Mouse (Mus musculus) hematopoietic stem cell, adult 5-6 weeks (primary cell): ENCODE measurements around the gene Ddx52. TPM values are rescaled to one million over a fixed set of nuclear protein-coding genes. Genes with fewer than 3 reads are reported as not detected.
A peak's percentile ranks its signal among the peaks of the same experiment; 100 is the strongest.

Experiments used
- ATAC-seq, 2 experiments: fragments of 125-278 bp in 1 of 2; replicated peaks in 1 of 2; 2 replicates each; pipeline ENCODE4 v1.8.0; 2016 to 2017; ENCODE audit warnings: inconsistent platforms in 2 of 2, mild to moderate bottlenecking in 2 of 2, moderate number of reproducible peaks in 2 of 2, low read depth in 1 of 2, moderate TSS enrichment in 1 of 2; ENCODE audit not compliant: low FRiP score in 2 of 2, poor library complexity in 2 of 2, severe bottlenecking in 2 of 2, insufficient read depth in 1 of 2, low TSS enrichment in 1 of 2
- total RNA-seq: library from RNA; stranded (forward); fragments of 172-1452, 232-1000 nt; gene quantifications from 2 replicates; pipeline ENCODE4 v1.2.3, GENCODE M21; 2017

Gene Ddx52
- total RNA-seq, 1 experiment from 2014 or later: 90.3 TPM

- peak; percentile 88 to 93 for ATAC-seq
These were observed 22.4 kb downstream of the Ddx52 start, which contains the start of gene Synrg for GRCm38 (mm10) chr11:83963991-83964921. Gene Synrg, plus strand, starts transcription at chr11:83964428.

DNA sequence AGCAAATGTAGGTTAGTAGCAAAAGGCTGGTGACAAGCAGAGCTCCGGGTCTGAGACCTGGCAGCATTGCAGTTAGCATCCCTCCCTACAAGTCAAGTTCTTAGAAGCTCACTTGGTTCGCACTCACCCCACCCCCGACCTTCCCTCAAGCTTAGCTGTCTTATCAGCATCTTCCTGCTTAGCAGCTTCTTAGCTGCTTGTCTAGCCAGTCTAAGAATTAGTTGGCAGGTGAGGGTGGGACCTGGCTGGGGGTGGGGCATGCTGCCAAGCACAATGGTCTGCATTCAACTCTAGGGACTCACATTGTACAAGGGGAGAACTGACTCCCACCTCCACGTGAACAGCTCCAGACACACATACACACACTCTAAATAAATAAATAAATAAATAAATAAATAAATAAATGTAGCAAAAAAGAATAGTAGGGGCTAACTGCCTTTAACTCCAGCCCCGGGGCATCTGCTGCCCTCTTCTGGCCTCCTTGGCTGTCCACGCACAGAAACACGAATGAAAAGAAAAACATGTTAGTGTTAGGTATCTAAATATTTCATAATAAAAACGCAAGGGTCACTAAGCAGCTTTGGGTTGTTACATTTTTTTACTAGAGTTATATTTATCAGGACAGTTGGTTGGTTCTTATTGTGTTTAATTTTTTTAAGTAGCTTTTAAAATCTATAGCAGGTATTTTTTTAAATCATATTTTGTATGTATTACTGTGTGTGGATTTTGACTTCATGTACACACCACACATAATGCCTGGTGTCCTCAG is 25.8 kb downstream of the Ddx52 start:
- no peak for ATAC-seq

- ATAC-seq: no peak
These were observed 26.3 kb downstream of the Ddx52 start for GRCm38 (mm10) chr11:83968205-83968575.

GRCm38 (mm10) chr11:83969040-83969439 is 27.2 kb downstream of the Ddx52 start:
- no peak for ATAC-seq

GRCm38 (mm10) chr11:83974561-83975346 is 32.9 kb downstream of the Ddx52 start:
- no peak for ATAC-seq

DNA sequence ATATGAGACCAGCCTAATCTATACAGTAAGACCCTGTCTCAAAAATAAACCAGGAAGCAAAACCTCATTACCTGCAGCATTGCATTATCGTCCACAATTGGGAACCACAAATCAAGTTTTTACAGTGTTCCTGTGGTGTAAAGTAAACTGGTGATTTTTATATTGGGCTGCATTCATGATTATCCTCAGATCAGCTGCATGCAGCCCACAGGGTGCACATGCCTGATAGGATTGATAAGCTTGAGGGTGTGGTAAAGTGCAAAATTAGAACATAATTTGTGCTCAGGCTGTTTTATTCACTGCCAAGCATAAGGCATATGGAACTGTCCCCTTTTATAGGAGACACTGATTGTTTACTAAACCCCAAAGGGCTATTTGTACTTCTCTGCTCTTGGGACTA is 33.6 kb downstream of the Ddx52 start:
- ATAC-seq: no peak

DNA sequence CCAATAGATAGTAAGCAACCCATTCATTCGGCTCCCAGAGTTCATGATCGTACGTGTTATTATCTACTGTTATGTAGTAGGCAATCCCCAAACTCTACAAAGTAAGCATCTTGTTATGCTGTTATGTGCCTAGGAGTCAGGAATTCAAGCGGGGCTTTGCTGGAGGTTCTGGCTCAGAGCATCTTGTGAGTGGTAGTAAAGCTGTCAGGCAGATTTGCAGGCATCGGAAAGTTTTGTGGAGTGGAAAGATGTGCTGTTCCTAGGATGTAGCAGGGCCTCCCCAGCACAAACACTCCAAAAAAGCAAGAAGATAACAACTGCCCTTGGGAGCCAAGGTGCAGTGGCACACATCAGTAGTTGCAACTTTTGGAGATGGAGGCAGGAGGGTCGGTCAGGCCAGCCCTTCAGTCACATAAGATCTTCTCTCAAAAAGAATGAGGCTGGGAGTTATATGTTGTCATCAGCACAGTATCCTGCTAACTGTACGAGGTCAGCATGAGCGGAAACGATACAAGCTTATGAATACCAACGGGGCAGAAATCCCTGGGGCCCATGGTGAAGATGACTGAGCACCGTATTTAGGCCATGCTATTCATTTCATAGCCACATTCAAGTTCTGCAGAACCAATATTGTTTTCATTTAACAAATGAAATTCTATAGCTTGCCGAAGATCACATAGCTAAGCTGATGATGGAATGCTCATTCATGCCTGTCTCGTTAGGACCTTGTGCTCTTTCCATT is 34.5 kb downstream of the Ddx52 start:
- ATAC-seq: no peak

DNA sequence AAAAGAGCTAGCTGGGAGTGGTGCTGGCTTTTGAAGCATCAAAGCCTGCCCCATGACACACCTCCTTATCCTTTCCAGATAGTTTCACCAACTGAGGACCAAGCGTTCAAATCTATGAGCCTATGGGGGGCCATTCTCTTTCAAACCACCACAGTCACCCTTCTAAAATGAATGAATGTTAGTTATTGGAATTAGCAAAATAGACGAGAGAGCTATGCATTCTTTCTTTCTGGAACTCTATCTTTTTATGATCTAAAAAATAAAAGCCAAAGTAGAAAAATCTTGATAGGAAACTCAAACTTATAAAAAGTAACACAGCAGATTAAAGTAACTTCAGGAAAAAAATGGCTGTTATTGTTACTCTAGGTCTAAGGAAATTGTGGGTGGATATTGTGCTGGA is 35.9 kb downstream of the Ddx52 start:
- no peak for ATAC-seq

DNA sequence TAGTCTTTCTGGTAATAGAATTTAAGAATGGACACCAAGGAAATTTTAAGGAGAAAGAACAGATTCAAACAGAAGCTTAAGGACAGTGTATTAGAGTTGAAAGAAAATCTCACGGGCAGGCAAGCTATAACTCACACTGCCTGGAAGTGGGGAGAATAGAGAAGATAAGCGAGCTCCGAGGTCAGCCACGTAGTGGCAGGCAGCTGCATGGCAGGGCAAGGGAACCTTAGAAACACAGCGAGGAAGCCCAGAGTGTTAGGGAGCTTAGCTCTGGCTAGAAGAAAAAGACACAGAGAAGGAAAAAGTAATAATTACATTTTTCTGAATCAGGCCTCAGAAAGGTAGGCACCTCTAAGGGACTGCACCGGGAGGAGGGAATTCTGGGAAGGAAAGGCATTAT is 38.1 kb downstream of the Ddx52 start:
- ATAC-seq: no peak

- no peak for ATAC-seq
These were observed 39.5 kb downstream of the Ddx52 start for GRCm38 (mm10) chr11:83981338-83981737.

DNA sequence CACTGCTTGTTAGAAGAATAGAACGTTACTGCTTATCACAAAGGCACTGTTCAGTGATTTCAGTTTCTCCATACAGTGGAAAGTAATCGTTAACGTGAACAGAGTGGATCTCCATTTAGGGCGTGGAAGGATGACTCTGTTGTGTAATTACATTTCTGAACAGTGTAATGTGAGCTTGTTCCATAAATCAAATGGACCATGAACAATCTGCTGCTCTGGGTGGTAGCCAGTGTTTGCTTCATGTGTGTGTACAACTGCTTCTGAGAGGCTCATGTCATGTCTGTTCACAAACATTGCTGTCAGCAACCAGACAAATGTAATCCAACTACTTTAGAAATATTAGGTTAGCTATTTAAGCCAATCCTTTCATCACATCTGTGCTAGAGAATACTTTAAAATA is 49.8 kb downstream of the Ddx52 start:
- no peak for ATAC-seq

- no peak for ATAC-seq
These were observed 51.6 kb downstream of the Ddx52 start for GRCm38 (mm10) chr11:83993428-83993827.

DNA sequence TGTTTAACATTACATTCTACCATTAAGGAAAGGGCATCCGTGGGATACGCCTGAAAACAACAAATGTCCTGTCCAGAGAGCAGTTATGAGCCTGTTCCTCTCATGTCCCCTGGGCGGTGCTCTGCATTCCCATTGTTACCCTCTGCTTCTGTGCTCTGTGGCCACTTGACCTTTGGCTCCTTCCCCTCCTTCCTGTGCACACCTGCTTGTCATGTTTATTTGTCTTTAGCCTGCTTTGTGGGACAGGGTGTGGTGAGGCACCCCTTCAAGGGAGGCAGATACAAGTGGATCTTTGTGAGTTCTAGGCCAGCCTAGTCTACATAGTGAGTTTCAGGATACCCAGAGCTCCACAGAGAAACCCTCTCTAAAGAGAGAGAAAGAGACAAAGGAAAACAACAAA is 52.6 kb downstream of the Ddx52 start:
- ATAC-seq: no peak

- ATAC-seq: no peak
These were observed 53.7 kb downstream of the Ddx52 start for GRCm38 (mm10) chr11:83995535-83995950.

DNA sequence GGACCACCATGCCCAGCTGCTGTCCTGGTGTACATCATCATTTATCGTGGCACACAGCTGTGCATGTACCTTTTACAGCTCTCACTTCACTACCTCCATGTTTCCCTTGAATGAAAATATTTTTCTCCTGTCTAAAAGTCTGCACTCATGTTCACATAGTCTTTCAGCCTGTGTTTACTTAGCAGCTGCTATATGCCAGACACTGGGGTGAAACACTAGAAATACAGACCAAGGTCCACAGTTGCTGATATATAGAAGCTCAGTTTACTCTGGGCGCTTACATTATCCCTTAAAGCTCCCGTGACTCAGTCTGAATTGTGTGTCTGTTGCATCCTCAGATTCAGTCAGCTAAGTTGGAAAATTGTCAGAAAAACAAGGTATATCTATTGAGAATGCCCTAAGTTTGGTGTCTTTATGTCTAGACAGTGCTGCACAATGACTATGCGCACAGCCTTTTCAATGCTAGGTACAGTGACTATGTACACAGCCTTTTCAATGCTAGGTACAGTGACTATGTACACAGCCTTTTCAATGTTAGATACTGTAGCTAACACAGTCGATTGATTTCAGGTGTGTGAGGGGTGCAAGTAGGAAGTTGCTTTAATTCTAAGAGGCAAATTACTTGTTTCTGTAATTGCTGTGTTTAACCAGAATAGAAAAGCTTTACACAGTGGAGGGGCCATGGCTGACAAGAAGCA is 55.5 kb downstream of the Ddx52 start:
- ATAC-seq: no peak

- no peak for ATAC-seq
These were observed 57.1 kb downstream of the Ddx52 start for GRCm38 (mm10) chr11:83998993-83999392.
